Mouse (Mus musculus) macrophage (primary cell): ENCODE measurements around the gene Chd1. TPM values are rescaled to one million over a fixed set of nuclear protein-coding genes. Genes with fewer than 3 reads are reported as not detected.

ENCODE experiments used
- H3K27ac ChIP-seq: fragments of 350-480 bp; formaldehyde crosslinking; 2 replicates; pipeline ENCODE4 v1.9.0; 2021
- H3K36me3 ChIP-seq: fragments of 350-480 bp; formaldehyde crosslinking; 2 replicates; pipeline ENCODE4 v1.9.0; 2021; ENCODE audit errors: inconsistent target
- H3K4me3 ChIP-seq: fragments of 350-480 bp; formaldehyde crosslinking; 2 replicates; pipeline ENCODE4 v1.9.0; 2021; ENCODE audit errors: inconsistent target
- H3K79me2 ChIP-seq: fragments of 350-480 bp; formaldehyde crosslinking; 2 replicates; pipeline ENCODE4 v1.9.0; 2021; ENCODE audit errors: inconsistent target
- WGBS: methylation state at CpG from one replicate; pipeline ENCODE4 v1.1.7; 2026; ENCODE audit warnings: inconsistent platforms; ENCODE audit not compliant: missing documents; 5-methylcytosine and 5-hydroxymethylcytosine counted together
- polyA plus RNA-seq: library from polyadenylated mRNA; stranded (reverse); fragments of 250-400 nt; gene quantifications from 3 replicates; pipeline ENCODE4 v1.2.4, GENCODE M21; 2018; ENCODE audit warnings: inconsistent platforms

Chd1 gene
- polyA plus RNA-seq, 1 experiment from 2014 or later, result 24.4 TPM

DNA sequence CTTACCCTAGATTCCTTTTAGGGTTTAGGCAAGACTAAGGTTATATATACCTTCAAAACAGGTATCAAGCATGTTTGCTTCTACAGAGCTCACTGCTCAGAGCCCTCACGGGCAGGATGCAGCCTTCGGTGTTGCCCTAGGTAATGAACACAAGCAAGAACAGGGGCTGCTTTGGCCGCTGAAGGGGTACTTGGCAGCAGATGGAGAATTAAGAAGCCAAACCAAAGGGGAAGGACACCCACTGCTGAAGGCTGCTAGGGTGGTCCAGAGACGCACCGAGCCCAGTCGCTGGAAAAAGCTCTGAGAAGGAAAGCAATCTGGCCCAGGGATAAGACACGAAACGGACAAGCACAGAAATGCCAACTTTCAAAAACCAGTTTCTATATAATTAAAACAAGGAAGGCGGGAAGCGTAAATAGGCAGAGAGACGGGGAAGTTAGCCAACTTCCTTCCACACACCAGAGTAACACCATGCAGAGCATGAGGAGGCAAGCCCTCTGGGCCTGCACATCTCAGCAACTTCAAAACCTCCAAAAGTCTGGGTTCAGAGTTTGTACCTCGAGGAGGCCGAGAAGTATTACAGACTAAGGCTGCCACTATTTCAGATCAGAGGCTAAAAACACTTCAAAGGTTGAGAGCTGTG, 107.5 kb downstream of the Chd1 start:
- H3K79me2 ChIP-seq, result peaks cover 90% of the 10 kb centered on the region
- 58% methylated on average over 13 of the region's 13 CpGs for WGBS
- peaks cover under 1% of the 10 kb centered on the region; the same call in 1 of the 2 replicates for H3K36me3 ChIP-seq
- no peak overlapping the region for H3K4me3 ChIP-seq
- H3K27ac ChIP-seq, result peak overlapping the region; percentile 71

DNA sequence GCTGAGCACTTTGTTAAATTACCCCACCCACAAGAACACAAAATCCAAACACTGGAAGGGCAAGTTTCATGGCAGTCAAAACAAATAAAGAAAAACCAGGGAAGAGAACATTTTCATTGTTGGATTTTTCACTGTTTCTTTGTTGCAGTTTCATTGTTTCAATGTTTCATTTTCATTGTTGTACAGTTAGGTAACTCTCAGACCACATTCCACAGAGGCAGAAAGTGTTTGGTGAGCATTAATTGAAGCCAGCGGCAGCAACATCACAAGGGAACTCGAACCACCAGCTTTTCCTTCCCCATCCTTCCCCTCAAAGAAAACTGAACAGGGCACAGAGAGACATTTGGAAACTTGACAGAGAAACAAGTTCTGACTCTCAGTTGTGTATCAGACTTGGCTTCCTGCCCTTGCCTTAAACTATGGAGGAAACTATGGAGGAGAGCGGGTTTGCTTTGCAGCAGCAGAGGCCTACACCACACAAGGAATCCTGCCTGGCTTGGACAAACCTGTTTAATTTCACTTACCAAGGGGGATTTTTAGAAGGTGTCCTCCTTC, 109.0 kb downstream of the Chd1 start:
- H3K36me3 ChIP-seq, result no peaks in the 10 kb centered on the region
- H3K79me2 ChIP-seq, result peaks cover 90% of the 10 kb centered on the region
- no peak overlapping the region for H3K4me3 ChIP-seq
- WGBS, result 38% methylated on average over 3 of the region's 3 CpGs
- peak overlapping the region; percentile 71 for H3K27ac ChIP-seq

DNA sequence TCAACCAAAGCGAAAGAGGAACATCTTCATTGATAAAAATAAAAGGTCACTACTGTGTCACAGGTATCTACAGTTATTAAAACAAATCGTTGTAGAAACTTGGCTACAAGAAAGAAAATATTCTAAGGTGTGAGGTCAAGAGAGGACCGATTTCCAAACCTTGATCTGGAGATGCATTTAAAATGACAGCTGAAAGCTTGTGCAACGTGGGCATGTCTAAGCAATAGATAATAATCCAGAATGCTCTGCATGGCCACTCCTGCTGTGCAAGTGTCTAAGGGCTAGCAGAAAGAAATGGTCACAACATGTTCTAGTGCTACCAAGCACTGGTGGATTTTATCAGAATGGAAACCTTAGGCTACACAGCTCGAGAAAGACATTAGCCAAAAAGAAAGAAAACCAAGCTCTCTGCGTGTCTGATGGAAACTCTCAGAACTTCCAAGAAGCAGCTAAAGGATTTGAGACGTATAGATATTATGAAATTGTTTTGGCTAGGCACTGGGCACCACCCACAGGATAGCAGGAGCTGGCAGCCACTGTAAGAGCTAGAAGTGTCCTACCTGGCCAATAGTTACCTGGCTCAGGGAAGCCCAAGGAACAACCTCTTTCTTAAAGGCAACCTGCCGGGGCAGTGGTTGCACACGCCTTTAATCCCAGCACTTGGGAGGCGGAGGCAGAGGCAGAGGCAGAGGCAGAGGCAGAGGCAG, 110.7 kb downstream of the Chd1 start:
- 89% methylated on average over 10 of the region's 10 CpGs for WGBS
- no peak overlapping the region for H3K4me3 ChIP-seq
- H3K36me3 ChIP-seq, result peaks cover 5% of the 10 kb centered on the region; the same call in 1 of the 2 replicates
- H3K27ac ChIP-seq, result no peak overlapping the region
- H3K79me2 ChIP-seq, result peaks cover 89% of the 10 kb centered on the region

DNA sequence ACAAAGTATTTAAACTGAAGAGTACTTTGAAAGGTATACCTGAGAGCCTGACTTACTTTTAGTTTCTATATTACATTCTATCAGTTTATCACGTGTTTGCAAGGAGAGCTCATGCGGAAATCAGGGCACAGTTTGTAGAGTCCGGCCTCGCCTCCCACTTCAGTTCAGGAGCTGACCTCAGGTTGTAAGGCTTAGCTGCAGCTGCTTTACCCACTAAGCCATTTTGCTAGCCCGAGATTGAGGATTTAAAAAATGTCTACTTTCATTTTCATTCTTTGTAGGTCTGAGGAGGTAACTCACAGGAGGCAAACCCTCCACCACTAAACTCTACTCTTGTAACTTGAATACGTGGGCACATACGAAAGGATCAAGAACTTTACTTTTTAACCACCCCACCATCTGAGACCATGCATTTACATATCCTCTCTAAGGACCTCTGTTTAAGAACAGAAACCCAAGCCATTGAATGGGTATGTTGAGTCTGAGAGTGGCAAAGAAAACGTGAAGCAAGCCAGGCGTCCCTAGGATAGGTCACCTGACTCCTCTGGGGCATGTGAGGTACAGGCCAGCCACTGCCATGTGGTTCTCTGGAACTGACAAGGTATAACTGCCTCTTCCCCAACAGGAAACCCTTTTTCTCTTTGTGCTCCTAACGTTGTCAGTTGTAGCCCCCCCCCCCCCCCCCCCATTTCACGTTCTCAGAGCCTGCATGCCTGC, 111.8 kb downstream of the Chd1 start:
- Histone ChIP-seq H3K4me3 (no peak overlapping the region), H3K36me3 (peaks cover 10% of the 10 kb centered on the region; the same call in 1 of the 2 replicates), H3K27ac (no peak overlapping the region), H3K79me2 (peaks cover 89% of the 10 kb centered on the region)
- WGBS, result 71% methylated on average over 8 of the region's 11 CpGs

DNA sequence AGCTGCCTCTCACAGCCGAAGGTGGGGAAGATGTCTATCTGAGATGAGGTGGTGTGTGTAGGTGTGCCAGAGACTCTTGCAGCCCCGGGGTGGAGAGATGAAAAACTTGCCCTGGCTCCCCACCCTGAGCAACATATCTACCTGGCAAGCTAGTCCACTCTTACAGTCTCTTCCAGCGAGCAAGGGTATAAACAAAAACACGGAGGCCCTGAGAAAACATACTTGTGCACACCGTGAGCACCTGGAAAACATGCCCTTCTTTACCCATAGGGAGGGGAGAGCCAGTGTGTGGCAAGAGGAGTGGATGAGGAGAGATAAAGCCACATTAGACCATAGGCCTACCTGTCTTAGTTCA, 112.3 kb downstream of the Chd1 start:
- 80% methylated on average over 5 of the region's 5 CpGs for WGBS
- no peak overlapping the region for H3K27ac ChIP-seq
- peaks cover 89% of the 10 kb centered on the region for H3K79me2 ChIP-seq
- peaks cover 10% of the 10 kb centered on the region; the same call in 1 of the 2 replicates for H3K36me3 ChIP-seq
- H3K4me3 ChIP-seq, result no peak overlapping the region

DNA sequence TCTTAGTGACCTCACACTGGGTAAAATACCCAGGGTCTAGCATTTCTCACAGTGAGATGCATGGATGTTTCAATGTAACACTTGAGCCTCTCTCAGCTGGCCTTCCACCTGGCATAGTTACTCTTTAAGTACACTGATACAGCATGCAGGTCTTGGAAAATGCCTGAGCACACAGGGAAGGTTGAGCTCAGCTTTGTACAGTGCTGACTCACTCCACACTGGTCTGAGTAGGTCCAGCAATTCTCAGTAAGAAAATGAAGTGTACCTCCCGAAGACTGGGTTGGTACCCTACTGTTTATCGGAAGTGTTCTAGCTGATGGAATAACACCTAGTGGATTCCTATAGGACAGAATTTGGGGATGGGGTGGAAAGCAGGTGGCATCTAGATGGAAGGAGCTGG, 112.9 kb downstream of the Chd1 start:
- H3K4me3 ChIP-seq, result no peak overlapping the region
- peaks cover 91% of the 10 kb centered on the region for H3K79me2 ChIP-seq
- 100% methylated on average over 2 of the region's 2 CpGs for WGBS
- peaks cover 10% of the 10 kb centered on the region; the same call in 1 of the 2 replicates for H3K36me3 ChIP-seq
- no peak overlapping the region for H3K27ac ChIP-seq

DNA sequence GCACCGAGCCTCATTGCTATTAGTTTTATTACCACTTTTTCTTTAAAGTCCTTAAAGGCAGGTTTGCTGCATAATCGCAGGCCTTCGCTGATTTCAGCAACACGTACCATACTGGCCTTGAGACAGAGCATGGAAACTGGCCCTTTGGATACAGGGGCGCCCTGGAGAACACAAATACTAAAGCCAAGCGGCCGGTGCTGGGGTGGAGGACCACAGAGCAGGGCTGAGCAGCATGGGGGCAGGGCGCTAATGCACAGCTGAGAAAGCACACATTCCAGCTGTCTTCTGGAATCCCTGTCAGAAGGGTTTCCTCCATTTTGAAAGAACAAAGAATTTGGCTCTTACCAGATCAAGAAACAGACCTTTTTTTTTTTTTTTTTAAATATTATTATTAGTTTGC, 113.6 kb downstream of the Chd1 start:
- no peak overlapping the region for H3K27ac ChIP-seq
- peaks cover 10% of the 10 kb centered on the region; the same call in 1 of the 2 replicates for H3K36me3 ChIP-seq
- no peak overlapping the region for H3K4me3 ChIP-seq
- peaks cover 91% of the 10 kb centered on the region for H3K79me2 ChIP-seq
- WGBS, result 98% methylated on average over 8 of the region's 8 CpGs

DNA sequence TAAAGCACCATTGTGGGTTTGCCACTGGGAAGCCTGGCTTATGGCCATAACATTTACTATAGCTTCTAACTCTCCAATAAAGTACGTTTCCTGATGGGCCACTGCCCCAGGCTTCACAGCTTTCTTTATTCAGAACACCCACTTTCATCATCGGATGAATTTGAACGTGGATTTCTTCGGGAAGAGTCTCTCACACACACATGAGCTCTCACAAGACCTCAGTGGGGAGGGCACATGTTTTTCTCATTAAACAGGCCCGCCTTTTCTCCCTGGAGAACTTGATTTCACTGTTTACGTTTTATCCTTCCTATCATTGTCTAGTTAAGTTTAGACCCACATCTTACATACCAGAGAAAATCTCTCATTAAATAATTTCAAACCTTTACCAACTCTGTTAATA, 115.4 kb downstream of the Chd1 start:
- WGBS, result 90% methylated on average over 6 of the region's 6 CpGs
- Histone ChIP-seq H3K36me3 (peaks cover 10% of the 10 kb centered on the region; the same call in 1 of the 2 replicates), H3K27ac (no peak overlapping the region), H3K4me3 (no peak overlapping the region), H3K79me2 (peaks cover 98% of the 10 kb centered on the region)

DNA sequence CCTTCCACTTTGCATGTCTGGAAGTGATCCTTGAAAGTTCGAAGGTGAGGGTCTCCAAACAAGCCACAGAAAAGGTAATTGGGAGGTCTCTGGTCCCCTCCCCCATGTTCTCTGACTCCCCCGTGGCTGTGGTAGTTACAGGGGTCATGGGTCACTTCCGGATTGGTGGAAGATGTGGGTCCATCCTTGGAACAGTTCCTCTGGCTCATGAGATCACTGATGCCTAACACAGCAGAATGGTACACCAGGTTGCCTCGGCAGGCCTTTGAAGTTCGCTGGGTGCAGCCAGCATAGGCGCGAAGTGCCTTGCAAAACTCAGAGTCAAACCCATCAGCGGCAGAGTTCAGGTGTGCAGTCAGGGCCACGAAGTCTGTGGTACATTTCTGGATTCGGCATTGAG, 116.0 kb downstream of the Chd1 start:
- Histone ChIP-seq H3K79me2 (peaks cover 97% of the 10 kb centered on the region), H3K27ac (no peak overlapping the region), H3K36me3 (peaks cover 10% of the 10 kb centered on the region; the same call in 1 of the 2 replicates), H3K4me3 (no peak overlapping the region)
- WGBS, result 86% methylated on average over 9 of the region's 10 CpGs

DNA sequence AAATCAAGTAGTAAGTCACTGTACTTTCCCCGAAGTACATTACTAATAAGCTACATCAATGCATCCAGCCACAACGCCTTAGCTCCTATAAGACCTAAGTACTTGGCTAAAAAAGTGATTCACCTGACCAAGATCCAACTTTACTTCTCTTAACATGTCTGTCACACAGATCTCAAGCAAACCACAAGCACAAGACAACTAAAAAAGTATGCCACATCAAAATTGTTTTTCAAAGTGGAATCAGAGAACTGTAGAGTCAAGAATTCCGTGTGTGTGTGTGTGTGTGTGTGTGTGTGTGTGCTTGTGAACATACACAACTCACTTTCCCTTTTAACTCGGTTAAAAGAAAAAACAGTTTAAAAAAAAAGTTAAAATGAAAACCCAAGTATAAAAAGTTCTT, 116.9 kb downstream of the Chd1 start:
- 89% methylated on average over 4 of the region's 4 CpGs for WGBS
- Histone ChIP-seq H3K36me3 (peaks cover 10% of the 10 kb centered on the region; the same call in 1 of the 2 replicates), H3K79me2 (peaks cover 88% of the 10 kb centered on the region), H3K4me3 (no peak overlapping the region), H3K27ac (no peak overlapping the region)

Other genes with a start within 250 kb of the Chd1 start
- gene Psmb1, start 205.2 kb upstream of the Chd1 start, polyA plus RNA-seq, result 70.7 to 115 TPM (median 101 TPM) in 3 replicates
- gene Tbp, start 205.1 kb upstream of the Chd1 start, polyA plus RNA-seq, result 15.5 to 29.0 TPM (median 16.5 TPM) in 3 replicates
- gene Pdcd2, start 177.7 kb upstream of the Chd1 start, polyA plus RNA-seq, result 21.6 to 26.8 TPM (median 23.6 TPM) in 3 replicates
- 1.9 to 3.2 TPM (median 3.1 TPM) in 3 replicates for gene Prdm9, start 140.6 kb upstream of the Chd1 start, polyA plus RNA-seq
- gene Rgmb, start 126.1 kb downstream of the Chd1 start, polyA plus RNA-seq, result 4.9 to 9.8 TPM (median 7.0 TPM) in 3 replicates